Mouse (Mus musculus) hindbrain, embryonic 15.5 days (tissue): Measurements from ENCODE around the gene Dnah12. TPM values are rescaled to one million over a fixed set of nuclear protein-coding genes. Genes with fewer than 3 reads are reported as not detected.

Experiments used
- ATAC-seq: fragments of 200-750 bp; cut with Nextera tagmentation; 2 replicates; pipeline ENCODE4 v1.8.0; 2017; ENCODE audit warnings: low read depth, moderate number of reproducible peaks, moderate TSS enrichment; ENCODE audit not compliant: low FRiP score
- H3K27ac ChIP-seq: fragments of 300-500 bp; sonication (generic); replicated peaks from 2 replicates; pipeline ENCODE4 v1.5.1; 2015; ENCODE audit warnings: mild to moderate bottlenecking, inconsistent platforms
- H3K27me3 ChIP-seq: fragments of 300-500 bp; sonication (generic); 2 replicates; pipeline ENCODE4 v1.6.1; 2015; ENCODE audit warnings: control low read depth, inconsistent platforms
- H3K36me3 ChIP-seq: fragments of 300-500 bp; sonication (generic); 2 replicates; pipeline ENCODE4 v1.6.1; 2015; ENCODE audit warnings: control low read depth, inconsistent platforms
- H3K4me1 ChIP-seq: fragments of 300-500 bp; sonication (generic); replicated peaks from 2 replicates; pipeline ENCODE4 v1.6.1; 2015; ENCODE audit warnings: control low read depth, inconsistent platforms
- H3K4me2 ChIP-seq: fragments of 300-500 bp; sonication (generic); 2 replicates; pipeline ENCODE4 v1.6.1; 2015; ENCODE audit warnings: moderate library complexity, mild to moderate bottlenecking, inconsistent platforms
- H3K4me3 ChIP-seq: fragments of 300-500 bp; sonication (generic); 2 replicates; pipeline ENCODE4 v1.5.1; 2015; ENCODE audit warnings: mild to moderate bottlenecking, inconsistent platforms
- H3K9ac ChIP-seq: fragments of 300-500 bp; sonication (generic); 2 replicates; pipeline ENCODE4 v1.6.1; 2015; ENCODE audit warnings: inconsistent platforms
- H3K9me3 ChIP-seq: fragments of 300-500 bp; sonication (generic); 2 replicates; pipeline ENCODE4 v1.6.1; 2016; ENCODE audit warnings: control low read depth, inconsistent platforms
- WGBS: fragments of 180-500 bp; shearing (Covaris S2); methylation state at CpG from one replicate; pipeline ENCODE4 v1.1.7; 2015; 5-methylcytosine and 5-hydroxymethylcytosine counted together
- polyA plus RNA-seq: library from polyadenylated mRNA; unstranded; fragments of >200 nt; fragmentation: Nextera tagmentation; extraction: Ambion mirVana; gene quantifications from 2 replicates; pipeline ENCODE4 v1.2.1, GENCODE M21; 2015

Dnah12 gene
- 0.07 and 0.09 TPM in 2 replicates for polyA plus RNA-seq

- Histone ChIP-seq H3K27me3 (no peaks in the 10 kb centered on the region), H3K4me3 (no peak within 1 kb of the TSS), H3K27ac (no peak within 1 kb of the TSS), H3K9me3 (no peaks in the 10 kb centered on the region), H3K36me3 (no peaks in the 10 kb centered on the region), H3K9ac (no peak within 1 kb of the TSS), H3K4me1 (no peaks in the 10 kb centered on the region), H3K4me2 (no peak within 1 kb of the TSS)
- no peak for ATAC-seq
- WGBS, result 95% methylated on average over 3 of the region's 3 CpGs
These were observed at the start of gene Dnah12 for GRCm38 (mm10) chr14:26692974-26693373. Dnah12 (plus strand) TSS chr14:26693274.

- Histone ChIP-seq H3K36me3 (peaks cover 11% of the 10 kb centered on the region), H3K27me3 (no peaks in the 10 kb centered on the region), H3K4me1 (peaks cover 17% of the 10 kb centered on the region), H3K27ac (0 out of 2 replicates have a peak overlapping the region, but pooled peaks have one; percentile 22), H3K9me3 (no peaks in the 10 kb centered on the region), H3K4me3 (no peak overlapping the region), H3K4me2 (peak overlapping the region; percentile 33), H3K9ac (no peak overlapping the region)
- WGBS, result 40% methylated on average over 5 of the region's 5 CpGs
- peak; percentile 54; the same call in 1 of the 2 replicates for ATAC-seq
These were observed 47.0 kb upstream of the Dnah12 start for GRCm38 (mm10) chr14:26645989-26646650.

DNA sequence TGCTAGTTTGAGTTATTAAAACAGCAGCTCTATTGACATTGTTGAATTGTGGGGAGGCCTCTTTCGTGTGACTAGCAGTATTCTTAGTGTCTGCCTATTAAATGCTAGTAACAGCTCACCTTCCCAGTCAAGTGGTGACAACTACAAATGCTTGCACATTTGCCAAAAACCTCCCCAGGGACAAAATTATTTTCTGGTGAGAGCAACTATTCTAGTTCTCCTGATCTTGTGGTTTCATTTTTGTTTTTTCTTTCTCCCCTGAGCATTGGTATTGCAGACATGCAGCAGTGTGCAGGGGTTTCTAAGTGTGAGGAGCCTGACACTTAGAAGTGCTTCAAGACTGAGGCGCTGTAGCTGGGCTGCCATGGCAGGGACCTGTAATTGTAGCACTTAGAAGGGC lies 45.3 kb upstream of the Dnah12 start:
- no peak overlapping the region for H3K4me2 ChIP-seq
- peaks cover 13% of the 10 kb centered on the region for H3K4me1 ChIP-seq
- H3K27me3 ChIP-seq, result no peaks in the 10 kb centered on the region
- no peaks in the 10 kb centered on the region for H3K9me3 ChIP-seq
- no peak overlapping the region for H3K27ac ChIP-seq
- peaks cover 18% of the 10 kb centered on the region for H3K36me3 ChIP-seq
- H3K4me3 ChIP-seq, result no peak overlapping the region
- no peak overlapping the region for H3K9ac ChIP-seq
- no peak for ATAC-seq
- WGBS, result 85% methylated on average over 2 of the region's 2 CpGs

DNA sequence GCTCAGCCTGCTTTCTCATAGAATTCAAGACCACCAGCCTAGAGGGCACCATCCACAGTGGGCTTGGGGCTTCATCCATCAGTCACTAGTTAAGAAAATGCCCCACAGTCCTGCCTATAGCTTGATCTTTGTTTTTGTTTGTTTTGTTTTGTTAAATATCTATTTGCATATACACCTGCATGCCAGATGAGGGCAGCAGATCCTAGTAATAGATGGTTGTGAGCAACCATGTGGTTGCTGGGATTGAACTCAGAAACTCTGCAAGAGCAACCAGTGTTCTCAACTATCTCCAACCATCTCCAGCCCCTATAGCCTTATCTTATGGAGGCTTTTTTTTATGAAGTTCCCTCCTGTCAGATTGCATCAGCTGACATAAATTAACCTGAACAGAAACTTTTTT lies 41.2 kb upstream of the Dnah12 start:
- Histone ChIP-seq H3K4me2 (no peak overlapping the region), H3K9ac (no peak overlapping the region), H3K4me3 (no peak overlapping the region), H3K27me3 (no peaks in the 10 kb centered on the region), H3K9me3 (no peaks in the 10 kb centered on the region), H3K27ac (no peak overlapping the region), H3K36me3 (peaks cover 48% of the 10 kb centered on the region), H3K4me1 (no peaks in the 10 kb centered on the region)
- no peak for ATAC-seq

- Histone ChIP-seq H3K9me3 (no peaks in the 10 kb centered on the region), H3K4me3 (no peak overlapping the region), H3K36me3 (peaks cover 50% of the 10 kb centered on the region), H3K27ac (no peak overlapping the region), H3K9ac (no peak overlapping the region), H3K4me2 (no peak overlapping the region), H3K27me3 (no peaks in the 10 kb centered on the region), H3K4me1 (no peaks in the 10 kb centered on the region)
- no peak for ATAC-seq
These were observed 34.9 kb upstream of the Dnah12 start for GRCm38 (mm10) chr14:26658178-26658577.

DNA sequence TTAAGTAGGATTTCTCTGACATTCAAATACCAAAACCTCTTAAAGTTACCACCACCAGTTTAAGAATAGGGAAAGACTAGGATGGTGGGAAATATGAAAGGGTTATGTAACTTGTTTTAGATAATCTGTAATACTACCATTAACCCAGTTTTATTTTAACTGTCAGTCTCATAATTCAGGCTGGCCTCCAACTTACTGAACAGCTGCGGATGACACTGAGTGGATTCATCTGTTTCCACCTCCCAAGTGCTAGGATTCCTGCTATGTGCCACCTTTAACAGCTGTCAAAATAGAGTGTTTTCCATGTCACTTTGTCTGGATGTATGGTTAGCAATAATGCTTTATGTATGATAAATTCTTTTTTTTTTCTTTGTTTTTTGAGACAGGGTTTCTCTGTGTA lies 32.8 kb upstream of the Dnah12 start:
- 91% methylated on average over 1 of the region's 1 CpGs for WGBS
- H3K36me3 ChIP-seq, result peaks cover 51% of the 10 kb centered on the region
- no peak overlapping the region for H3K9ac ChIP-seq

DNA sequence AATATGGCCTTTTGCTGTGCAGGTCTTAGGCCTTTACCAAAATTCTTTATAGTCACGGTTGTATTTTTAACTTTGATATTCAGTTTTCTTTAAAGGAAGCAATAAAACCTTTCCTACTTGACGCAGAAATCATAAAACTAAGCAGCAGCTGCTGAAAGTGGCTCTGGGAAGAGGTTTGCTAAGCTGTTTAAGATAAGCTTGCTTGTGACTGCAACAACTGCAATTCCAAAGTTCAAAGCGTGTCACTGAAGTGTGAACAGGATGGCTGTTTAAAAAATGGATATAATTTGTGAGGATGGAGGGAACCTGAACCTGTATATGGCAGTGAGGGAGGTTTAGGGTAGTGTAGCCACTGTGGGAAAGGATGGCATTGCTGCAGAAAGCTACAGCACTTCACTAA lies 31.1 kb upstream of the Dnah12 start:
- peaks cover 44% of the 10 kb centered on the region for H3K36me3 ChIP-seq
- ATAC-seq, result no peak
- no peak overlapping the region for H3K4me2 ChIP-seq
- peaks cover 8% of the 10 kb centered on the region for H3K4me1 ChIP-seq
- H3K27ac ChIP-seq, result no peak overlapping the region
- no peaks in the 10 kb centered on the region for H3K9me3 ChIP-seq
- no peak overlapping the region for H3K9ac ChIP-seq
- 92% methylated on average over 3 of the region's 3 CpGs for WGBS
- H3K27me3 ChIP-seq, result no peaks in the 10 kb centered on the region
- H3K4me3 ChIP-seq, result no peak overlapping the region

More for the DNA sequence above, 32.8 kb upstream of the Dnah12 start:
- Histone ChIP-seq H3K4me1 (no peaks in the 10 kb centered on the region), H3K9me3 (no peaks in the 10 kb centered on the region), H3K4me2 (no peak overlapping the region), H3K27me3 (no peaks in the 10 kb centered on the region), H3K4me3 (no peak overlapping the region), H3K27ac (no peak overlapping the region)
- ATAC-seq, result no peak

DNA sequence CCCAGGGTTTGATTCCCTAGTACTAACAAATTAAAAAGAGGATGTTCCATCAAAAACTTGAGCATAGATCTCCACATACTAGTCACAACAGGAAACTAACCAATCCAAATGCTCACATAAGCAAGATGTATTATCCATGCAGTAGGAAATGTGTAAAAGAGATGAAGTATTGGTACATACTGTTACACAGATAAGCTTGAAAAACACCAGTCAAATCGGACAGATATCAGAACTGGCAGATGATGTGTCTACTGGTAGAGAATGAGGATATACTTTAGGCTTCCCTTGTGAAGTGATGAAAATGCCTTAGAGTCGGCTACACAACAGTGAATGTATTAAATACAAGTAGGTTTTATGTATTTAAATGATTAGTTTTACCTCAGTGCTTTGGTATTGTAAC lies 30.6 kb upstream of the Dnah12 start:
- H3K9ac ChIP-seq, result no peak overlapping the region
- peaks cover 41% of the 10 kb centered on the region for H3K36me3 ChIP-seq
- H3K9me3 ChIP-seq, result no peaks in the 10 kb centered on the region
- no peak overlapping the region for H3K4me2 ChIP-seq
- H3K27me3 ChIP-seq, result no peaks in the 10 kb centered on the region
- WGBS, result 93% methylated on average over 2 of the region's 2 CpGs
- peaks cover 13% of the 10 kb centered on the region for H3K4me1 ChIP-seq
- no peak overlapping the region for H3K27ac ChIP-seq
- no peak for ATAC-seq
- H3K4me3 ChIP-seq, result no peak overlapping the region

GRCm38 (mm10) chr14:26663851-26664250 lies 29.2 kb upstream of the Dnah12 start:
- Histone ChIP-seq H3K4me1 (peaks cover 24% of the 10 kb centered on the region), H3K4me2 (no peak overlapping the region), H3K27me3 (no peaks in the 10 kb centered on the region), H3K27ac (no peak overlapping the region), H3K9me3 (no peaks in the 10 kb centered on the region), H3K4me3 (no peak overlapping the region), H3K36me3 (peaks cover 33% of the 10 kb centered on the region), H3K9ac (no peak overlapping the region)
- 93% methylated on average over 2 of the region's 2 CpGs for WGBS
- ATAC-seq, result no peak

GRCm38 (mm10) chr14:26667991-26668370 lies 25.1 kb upstream of the Dnah12 start:
- Histone ChIP-seq H3K27me3 (no peaks in the 10 kb centered on the region), H3K9ac (peak overlapping the region; percentile 70), H3K9me3 (no peaks in the 10 kb centered on the region), H3K4me2 (peak overlapping the region; percentile 95), H3K4me3 (peak overlapping the region; percentile 98), H3K36me3 (peaks cover 22% of the 10 kb centered on the region), H3K27ac (no peak overlapping the region), H3K4me1 (peaks cover 31% of the 10 kb centered on the region)
- 25% methylated on average over 6 of the region's 6 CpGs for WGBS
- no peak for ATAC-seq

- Histone ChIP-seq H3K9ac (peak overlapping the region; percentile 70), H3K4me2 (peak overlapping the region; percentile 95), H3K4me1 (peaks cover 31% of the 10 kb centered on the region), H3K27ac (peak overlapping the region; percentile 93), H3K4me3 (peak overlapping the region; percentile 98), H3K27me3 (no peaks in the 10 kb centered on the region), H3K9me3 (no peaks in the 10 kb centered on the region), H3K36me3 (peaks cover 19% of the 10 kb centered on the region)
- ATAC-seq, result peak; percentile 37; the same call in 1 of the 2 replicates
- WGBS, result 1% methylated on average over 73 of the region's 73 CpGs
These were observed 24.4 kb upstream of the Dnah12 start for GRCm38 (mm10) chr14:26668371-26669291.
